ENCODE assay signal across 17 mouse cellular contexts in genomic region chr11:20869927-20870326, GRCm38 (mm10). TPM values are rescaled to one million over a fixed set of nuclear protein-coding genes. Genes with fewer than 3 reads are reported as not detected.
A peak's percentile ranks its signal among the peaks of the same experiment; 100 is the strongest.
DNase-seq lines count a peak whose midpoint lies in the region; ATAC-seq lines count a peak whose summit lies in the region.
"Had no signal": no experiment of that assay in that cellular context is flagged by ENCODE, and none has a peak within 500 bp of the region (broad histone marks: within the 10 kb centered on the region; RNA-seq: fewer than 3 reads in every experiment).

No protein-coding gene starts in this region.

- DNase-seq in embryonic facial prominence, embryonic 10.5 days (ENCODE audit: low spot score) = no peak
- DNase-seq in MEL-GATA-1-ER (ENCODE audit: extremely low read depth, low read depth) = peak; percentile 22
- no peak for DNase-seq in liver, embryonic 11.5 days (ENCODE audit: low spot score)
- DNase-seq in right cerebral cortex, adult 2 months (ENCODE audit: low spot score in 2 of 2) = no peak
- DNase-seq in midbrain, embryonic 14.5 days = no peak
- DNase-seq in adrenal gland, postnatal 14 days = no peak
- DNase-seq: adrenal gland, postnatal 10 days; cerebellum, adult 18-20 months; cerebellum, adult 9-11 months; cerebellum, postnatal 36 days; gastrocnemius, postnatal 10 days had no signal

- no peaks in the 10 kb centered on the region for H3K27me3 ChIP-seq in embryonic facial prominence, embryonic 15.5 days
- H3K27me3 ChIP-seq in embryonic facial prominence, embryonic 10.5 days (replicated peaks; ENCODE audit: low read depth, poor library complexity, severe bottlenecking) = no peaks in the 10 kb centered on the region
- H3K27me3 ChIP-seq in liver, embryonic 11.5 days (replicated peaks; ENCODE audit: control insufficient read depth, insufficient read depth, low read length) = 0 out of 2 replicates have a peak, but pooled peaks cover under 1% of the 10 kb centered on the region
- H3K27me3 ChIP-seq in liver, embryonic 15.5 days = no peaks in the 10 kb centered on the region
- no peaks in the 10 kb centered on the region for H3K27me3 ChIP-seq in midbrain, embryonic 14.5 days (ENCODE audit: control insufficient read depth, insufficient read depth, low read length)
- H3K27me3 ChIP-seq: forebrain, embryonic 15.5 days; heart, embryonic 12.5 days had no signal

- H3K4me1 ChIP-seq in embryonic facial prominence, embryonic 15.5 days = no peaks in the 10 kb centered on the region
- H3K4me1 ChIP-seq in embryonic facial prominence, embryonic 10.5 days = no peaks in the 10 kb centered on the region
- peaks cover 9% of the 10 kb centered on the region; the same call in 1 of the 2 replicates for H3K4me1 ChIP-seq in liver, embryonic 11.5 days (replicated peaks; ENCODE audit: control insufficient read depth, insufficient read depth, low read length)
- H3K4me1 ChIP-seq in liver, embryonic 15.5 days (replicated peaks) = peaks cover 7% of the 10 kb centered on the region; the same call in 1 of the 2 replicates
- H3K4me1 ChIP-seq in midbrain, embryonic 14.5 days (ENCODE audit: control insufficient read depth, insufficient read depth, low read length) = no peaks in the 10 kb centered on the region
- H3K4me1 ChIP-seq: forebrain, embryonic 15.5 days; hindbrain, embryonic 10.5 days had no signal

- no peak overlapping the region for H3K4me2 ChIP-seq in embryonic facial prominence, embryonic 15.5 days (replicated peaks)
- H3K4me2 ChIP-seq in liver, embryonic 11.5 days = no peak overlapping the region
- H3K4me2 ChIP-seq in liver, embryonic 15.5 days = no peak overlapping the region
- no peak overlapping the region for H3K4me2 ChIP-seq in midbrain, embryonic 14.5 days (ENCODE audit: low read length)
- H3K4me2 ChIP-seq: forebrain, embryonic 15.5 days; heart, embryonic 12.5 days; hindbrain, embryonic 14.5 days had no signal

- no peak overlapping the region for H3K9ac ChIP-seq in embryonic facial prominence, embryonic 15.5 days
- H3K9ac ChIP-seq in liver, embryonic 11.5 days (ENCODE audit: low read depth, low read length) = no peak overlapping the region
- no peak overlapping the region for H3K9ac ChIP-seq in liver, embryonic 15.5 days
- H3K9ac ChIP-seq in midbrain, embryonic 14.5 days (replicated peaks; ENCODE audit: low read length) = no peak overlapping the region
- H3K9ac ChIP-seq: forebrain, embryonic 15.5 days; heart, embryonic 12.5 days; hindbrain, embryonic 14.5 days had no signal

- no peak overlapping the region for H3K4me3 ChIP-seq in embryonic facial prominence, embryonic 15.5 days (replicated peaks)
- no peak overlapping the region for H3K4me3 ChIP-seq in embryonic facial prominence, embryonic 10.5 days
- no peak overlapping the region for H3K4me3 ChIP-seq in liver, embryonic 11.5 days (ENCODE audit: low read depth, low read length)
- no peak overlapping the region for H3K4me3 ChIP-seq in liver, embryonic 15.5 days (replicated peaks)
- no peak overlapping the region for H3K4me3 ChIP-seq in midbrain, embryonic 14.5 days (replicated peaks; ENCODE audit: low read depth, low read length)
- H3K4me3 ChIP-seq: forebrain, embryonic 15.5 days; heart, embryonic 12.5 days; hindbrain, embryonic 10.5 days had no signal

- ATAC-seq in embryonic facial prominence, embryonic 15.5 days (ENCODE audit: insufficient number of reproducible peaks, low FRiP score, low TSS enrichment, low read depth) = no peak
- ATAC-seq in liver, embryonic 11.5 days (replicated peaks; ENCODE audit: low FRiP score) = peak; percentile 54
- ATAC-seq in liver, embryonic 15.5 days (ENCODE audit: insufficient read depth) = 0 out of 2 replicates have a peak, but pooled peaks have one; percentile 22
- ATAC-seq in midbrain, embryonic 14.5 days (ENCODE audit: low FRiP score, low TSS enrichment) = no peak
- ATAC-seq: forebrain, embryonic 15.5 days had no signal

- no peaks in the 10 kb centered on the region for H3K36me3 ChIP-seq in embryonic facial prominence, embryonic 15.5 days
- no peaks in the 10 kb centered on the region for H3K36me3 ChIP-seq in embryonic facial prominence, embryonic 10.5 days (replicated peaks)
- no peaks in the 10 kb centered on the region for H3K36me3 ChIP-seq in liver, embryonic 11.5 days (ENCODE audit: control insufficient read depth, insufficient read depth, low read length)
- no peaks in the 10 kb centered on the region for H3K36me3 ChIP-seq in liver, embryonic 15.5 days (replicated peaks)
- H3K36me3 ChIP-seq in midbrain, embryonic 14.5 days (ENCODE audit: control insufficient read depth, insufficient read depth, low read length) = no peaks in the 10 kb centered on the region
- H3K36me3 ChIP-seq: forebrain, embryonic 15.5 days; heart, embryonic 12.5 days; hindbrain, embryonic 10.5 days had no signal

- H3K27ac ChIP-seq in embryonic facial prominence, embryonic 15.5 days (replicated peaks) = 0 out of 2 replicates have a peak overlapping the region, but pooled peaks have one; percentile 3
- no peak overlapping the region for H3K27ac ChIP-seq in embryonic facial prominence, embryonic 10.5 days (replicated peaks)
- no peak overlapping the region for H3K27ac ChIP-seq in liver, embryonic 11.5 days (ENCODE audit: low read depth, low read length)
- no peak overlapping the region for H3K27ac ChIP-seq in liver, embryonic 15.5 days (replicated peaks)
- no peak overlapping the region for H3K27ac ChIP-seq in midbrain, embryonic 14.5 days (replicated peaks; ENCODE audit: low read depth, low read length)
- H3K27ac ChIP-seq: forebrain, embryonic 15.5 days; hindbrain, embryonic 10.5 days; hindbrain, embryonic 14.5 days had no signal

- H3K9me3 ChIP-seq in embryonic facial prominence, embryonic 15.5 days (replicated peaks) = no peaks in the 10 kb centered on the region
- no peaks in the 10 kb centered on the region for H3K9me3 ChIP-seq in embryonic facial prominence, embryonic 10.5 days
- H3K9me3 ChIP-seq in liver, embryonic 11.5 days (ENCODE audit: control insufficient read depth, low read length) = no peaks in the 10 kb centered on the region
- no peaks in the 10 kb centered on the region for H3K9me3 ChIP-seq in liver, embryonic 15.5 days (replicated peaks)
- H3K9me3 ChIP-seq in midbrain, embryonic 14.5 days (ENCODE audit: control insufficient read depth, low read length) = no peaks in the 10 kb centered on the region
- H3K9me3 ChIP-seq: forebrain, embryonic 15.5 days; heart, embryonic 12.5 days; hindbrain, embryonic 10.5 days had no signal

- WGBS in embryonic facial prominence, embryonic 15.5 days = 76% methylated on average over 2 of the region's 2 CpGs
- 85% methylated on average over 2 of the region's 2 CpGs for whole genome bisulfite sequencing in embryonic facial prominence, embryonic 10.5 days
- WGBS in liver, embryonic 11.5 days = 36% methylated on average over 2 of the region's 2 CpGs
- 13% methylated on average over 2 of the region's 2 CpGs for WGBS in liver, embryonic 15.5 days (ENCODE audit: insufficient replicate concordance)
- WGBS in midbrain, embryonic 14.5 days = 86% methylated on average over 2 of the region's 2 CpGs

RNA-seq across cellular contexts. Expression of gene Lgalsl, which starts 39.1 kb away (rescaled TPM):
- polyA plus RNA-seq in embryonic facial prominence, embryonic 15.5 days (2015; fragmentation: Nextera tagmentation; extraction: Ambion mirVana) = 68.4 and 74.7 TPM in 2 replicates
- 28.7 and 30.2 TPM in 2 replicates for polyA plus RNA-seq in embryonic facial prominence, embryonic 10.5 days (2016; fragmentation: Nextera tagmentation; extraction: Ambion mirVana)
- polyA plus RNA-seq in liver, embryonic 11.5 days (2014; fragmentation: Nextera tagmentation; extraction: Ambion mirVana) = 20.4 and 25.4 TPM in 2 replicates
- 9.0 and 9.1 TPM in 2 replicates for polyA plus RNA-seq in liver, embryonic 15.5 days (2015; fragmentation: Nextera tagmentation; extraction: Ambion mirVana)
- 62.9 and 72.9 TPM in 2 replicates for polyA plus RNA-seq in midbrain, embryonic 14.5 days (2014; fragmentation: Nextera tagmentation; extraction: Ambion mirVana)
- total RNA-seq in adrenal gland, postnatal 14 days (2021) = 23.9 and 27.7 TPM in 2 replicates

Comparison
In these comparisons a context has a peak if more than half of its experiments do, and no peak if none do; other contexts are left out.
1. ATAC-seq: peak in liver, embryonic 11.5 days (single experiment) and liver, embryonic 15.5 days (single experiment); none in embryonic facial prominence, embryonic 15.5 days (single experiment) and midbrain, embryonic 14.5 days (single experiment).